Mouse (Mus musculus) stomach, embryonic 15.5 days (tissue): ENCODE results near the gene A530016L24Rik. TPM values are rescaled to one million over a fixed set of nuclear protein-coding genes. Genes with fewer than 3 reads are reported as not detected.

Experiments used
- ATAC-seq: fragments of 200-750 bp; cut with Nextera tagmentation; 2 replicates; pipeline ENCODE4 v1.8.0; 2017; ENCODE audit warnings: low read depth, moderate number of reproducible peaks, moderate TSS enrichment; ENCODE audit not compliant: insufficient read depth, low FRiP score
- H3K27ac ChIP-seq: fragments of 300-500 bp; sonication (generic); 2 replicates; pipeline ENCODE4 v1.5.1; 2015; ENCODE audit warnings: mild to moderate bottlenecking, inconsistent platforms
- H3K27me3 ChIP-seq: fragments of 300-500 bp; sonication (generic); replicated peaks from 2 replicates; pipeline ENCODE4 v1.6.1; 2015; ENCODE audit warnings: inconsistent platforms
- H3K36me3 ChIP-seq: fragments of 300-500 bp; sonication (generic); 2 replicates; pipeline ENCODE4 v1.6.1; 2015; ENCODE audit warnings: inconsistent platforms
- H3K4me1 ChIP-seq: fragments of 300-500 bp; sonication (generic); 2 replicates; pipeline ENCODE4 v1.6.1; 2015; ENCODE audit warnings: inconsistent platforms
- H3K4me2 ChIP-seq: fragments of 300-500 bp; sonication (generic); 2 replicates; pipeline ENCODE4 v1.6.1; 2015; ENCODE audit warnings: mild to moderate bottlenecking, inconsistent platforms
- H3K4me3 ChIP-seq: fragments of 300-500 bp; sonication (generic); replicated peaks from 2 replicates; pipeline ENCODE4 v1.5.1; 2015; ENCODE audit warnings: inconsistent platforms
- H3K9ac ChIP-seq: fragments of 300-500 bp; sonication (generic); 2 replicates; pipeline ENCODE4 v1.6.1; 2015; ENCODE audit warnings: inconsistent platforms
- H3K9me3 ChIP-seq: fragments of 300-500 bp; sonication (generic); 2 replicates; pipeline ENCODE4 v1.6.1; 2016; ENCODE audit warnings: inconsistent platforms
- WGBS: fragments of 180-500 bp; shearing (Covaris S2); methylation state at CpG from one replicate; pipeline ENCODE4 v1.1.7; 2015; 5-methylcytosine and 5-hydroxymethylcytosine counted together
- polyA plus RNA-seq: library from polyadenylated mRNA; unstranded; fragments of >200 nt; fragmentation: Nextera tagmentation; extraction: Ambion mirVana; gene quantifications from 2 replicates; pipeline ENCODE4 v1.2.1, GENCODE M21; 2015

A530016L24Rik gene
- polyA plus RNA-seq, 1 experiment from 2014 or later = 0.21 TPM

- no peaks in the 10 kb centered on the region for H3K36me3 ChIP-seq
- ATAC-seq = no peak
- H3K9ac ChIP-seq = no peak overlapping the region
- H3K4me2 ChIP-seq = no peak overlapping the region
- 55% methylated on average over 6 of the region's 6 CpGs for WGBS
- H3K9me3 ChIP-seq = no peaks in the 10 kb centered on the region
- peaks cover 21% of the 10 kb centered on the region for H3K27me3 ChIP-seq
- H3K4me3 ChIP-seq = no peak overlapping the region
- H3K4me1 ChIP-seq = peaks cover 5% of the 10 kb centered on the region; the same call in 1 of the 2 replicates
- no peak overlapping the region for H3K27ac ChIP-seq
Measured at GRCm38 (mm10) chr12:112506267-112506666, 17.0 kb downstream of the A530016L24Rik start.

DNA sequence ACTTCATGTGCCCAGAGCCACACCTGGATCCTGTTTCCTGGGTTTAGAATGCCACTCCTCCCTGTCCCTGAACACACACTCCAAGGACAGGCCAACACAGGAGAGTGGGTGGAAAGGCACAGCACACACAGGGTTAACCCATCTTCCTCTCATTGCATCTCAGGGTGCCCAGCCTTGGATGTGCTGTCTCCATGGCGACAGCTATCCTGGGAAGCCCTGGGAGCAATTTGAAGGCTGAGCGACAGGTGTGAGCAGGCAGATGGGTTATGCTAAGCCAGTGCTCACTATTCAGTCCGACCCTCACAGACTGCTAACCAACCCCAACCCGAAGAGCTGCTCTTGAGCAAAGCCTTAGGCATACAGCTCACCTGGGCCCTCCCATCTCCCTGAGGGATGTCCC, 18.0 kb downstream of the A530016L24Rik start:
- ATAC-seq = no peak
- Histone ChIP-seq H3K9ac (no peak overlapping the region), H3K27me3 (peaks cover 24% of the 10 kb centered on the region), H3K4me3 (no peak overlapping the region), H3K36me3 (no peaks in the 10 kb centered on the region), H3K4me1 (peaks cover 5% of the 10 kb centered on the region; the same call in 1 of the 2 replicates), H3K4me2 (no peak overlapping the region), H3K9me3 (no peaks in the 10 kb centered on the region), H3K27ac (no peak overlapping the region)
- 36% methylated on average over 4 of the region's 4 CpGs for WGBS

DNA sequence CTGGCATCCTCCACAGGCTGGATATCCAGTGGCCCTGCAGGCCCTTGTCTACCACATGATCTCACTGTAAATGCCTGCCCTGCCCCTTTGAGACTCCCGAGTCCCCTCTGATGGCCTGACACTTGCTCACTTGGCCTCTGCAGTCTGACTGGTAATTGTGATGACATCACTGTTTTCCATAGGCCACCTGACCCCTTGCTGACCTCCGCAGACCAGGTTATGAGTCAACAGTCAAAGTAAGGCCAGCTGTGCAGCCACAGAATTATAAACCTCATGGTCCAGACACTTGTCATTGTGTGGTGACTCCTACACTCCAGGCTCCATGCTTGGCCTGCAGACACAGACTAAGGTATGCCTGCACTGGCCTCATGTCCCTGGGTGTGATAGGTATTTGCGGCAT, 18.7 kb downstream of the A530016L24Rik start:
- Histone ChIP-seq H3K4me2 (no peak overlapping the region), H3K36me3 (no peaks in the 10 kb centered on the region), H3K27ac (no peak overlapping the region), H3K4me3 (no peak overlapping the region), H3K9ac (no peak overlapping the region), H3K9me3 (no peaks in the 10 kb centered on the region), H3K27me3 (peaks cover 24% of the 10 kb centered on the region), H3K4me1 (peaks cover 5% of the 10 kb centered on the region; the same call in 1 of the 2 replicates)
- 72% methylated on average over 3 of the region's 3 CpGs for WGBS
- no peak for ATAC-seq

- 19% methylated on average over 7 of the region's 7 CpGs for WGBS
- no peaks in the 10 kb centered on the region for H3K36me3 ChIP-seq
- H3K4me1 ChIP-seq = peaks cover 5% of the 10 kb centered on the region; the same call in 1 of the 2 replicates
- no peaks in the 10 kb centered on the region for H3K9me3 ChIP-seq
- H3K4me3 ChIP-seq = no peak overlapping the region
- H3K9ac ChIP-seq = no peak overlapping the region
- peaks cover 24% of the 10 kb centered on the region for H3K27me3 ChIP-seq
- H3K4me2 ChIP-seq = peak overlapping the region; percentile 58
- no peak for ATAC-seq
- H3K27ac ChIP-seq = no peak overlapping the region
Measured at GRCm38 (mm10) chr12:112510365-112510732, 21.1 kb downstream of the A530016L24Rik start.

- Histone ChIP-seq H3K9ac (no peak overlapping the region), H3K4me3 (peak overlapping the region; percentile 27), H3K9me3 (no peaks in the 10 kb centered on the region), H3K4me1 (peaks cover 5% of the 10 kb centered on the region; the same call in 1 of the 2 replicates), H3K4me2 (peak overlapping the region; percentile 58), H3K27me3 (peaks cover 24% of the 10 kb centered on the region), H3K36me3 (no peaks in the 10 kb centered on the region), H3K27ac (no peak overlapping the region)
- 4% methylated on average over 62 of the region's 62 CpGs for WGBS
- ATAC-seq = peak; percentile 68
Measured at GRCm38 (mm10) chr12:112510733-112511372, 21.6 kb downstream of the A530016L24Rik start.

- 46% methylated on average over 3 of the region's 3 CpGs for WGBS
Measured at GRCm38 (mm10) chr12:112514897-112515296, 25.6 kb downstream of the A530016L24Rik start.

DNA sequence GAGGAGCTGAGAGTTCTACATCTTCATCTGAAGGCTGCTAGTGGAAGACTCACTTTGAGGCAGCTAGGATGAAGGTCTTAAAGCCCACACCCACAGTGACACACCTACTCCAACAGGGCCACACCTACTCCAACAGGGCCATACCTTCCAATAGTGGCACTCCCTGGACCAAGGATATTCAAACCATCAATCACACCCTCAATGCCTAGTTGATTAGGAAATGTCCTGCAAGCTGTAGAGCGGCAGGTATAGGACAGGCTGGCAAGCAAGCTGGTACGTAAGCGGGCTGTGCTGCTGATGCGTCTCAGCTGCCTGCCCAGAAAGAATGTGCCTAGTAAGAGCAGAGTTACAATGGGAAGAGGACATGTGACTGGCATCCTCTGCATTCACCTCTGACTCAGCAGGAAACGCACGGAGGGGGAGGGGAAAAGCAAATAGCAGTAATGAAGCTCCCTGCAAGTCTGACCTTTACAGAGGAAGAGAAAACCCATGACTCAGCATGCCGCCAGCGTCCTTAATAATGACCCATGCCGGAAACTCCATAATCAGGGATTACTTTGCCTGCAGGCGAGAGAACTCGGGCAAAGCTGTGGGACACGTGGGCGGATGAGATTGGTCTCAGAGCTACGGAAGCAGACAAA, 27.6 kb downstream of the A530016L24Rik start, which contains the start of gene Tmem179:
Gene Tmem179, minus strand, starts transcription at position 51 of the 641 bp plus-strand sequence.
- H3K9me3 ChIP-seq = no peaks in the 10 kb centered on the region
- H3K9ac ChIP-seq = no peak within 1 kb of the TSS
- H3K4me2 ChIP-seq = no peak within 1 kb of the TSS
- no peaks in the 10 kb centered on the region for H3K36me3 ChIP-seq
- no peak within 1 kb of the TSS for H3K4me3 ChIP-seq
- H3K27me3 ChIP-seq = no peaks in the 10 kb centered on the region
- ATAC-seq = peak; percentile 63
- WGBS = 23% methylated on average over 14 of the region's 14 CpGs
- peaks cover 3% of the 10 kb centered on the region; the same call in 1 of the 2 replicates for H3K4me1 ChIP-seq
- no peak within 1 kb of the TSS for H3K27ac ChIP-seq

More at GRCm38 (mm10) chr12:112514897-112515296, 25.6 kb downstream of the A530016L24Rik start:
- Histone ChIP-seq H3K27me3 (peaks cover 15% of the 10 kb centered on the region), H3K9ac (no peak overlapping the region), H3K9me3 (no peaks in the 10 kb centered on the region), H3K36me3 (no peaks in the 10 kb centered on the region), H3K4me2 (no peak overlapping the region), H3K27ac (no peak overlapping the region), H3K4me1 (peaks cover 8% of the 10 kb centered on the region), H3K4me3 (no peak overlapping the region)
- no peak for ATAC-seq

- Histone ChIP-seq H3K9me3 (no peaks in the 10 kb centered on the region), H3K36me3 (no peaks in the 10 kb centered on the region), H3K4me2 (no peak overlapping the region), H3K4me1 (peaks cover 3% of the 10 kb centered on the region; the same call in 1 of the 2 replicates), H3K4me3 (no peak overlapping the region), H3K27me3 (0 out of 2 replicates have a peak, but pooled peaks cover 6% of the 10 kb centered on the region), H3K27ac (no peak overlapping the region), H3K9ac (no peak overlapping the region)
- WGBS = 23% methylated on average over 4 of the region's 4 CpGs
- peak; percentile 75 for ATAC-seq
Measured at GRCm38 (mm10) chr12:112518105-112518504, 28.9 kb downstream of the A530016L24Rik start.

DNA sequence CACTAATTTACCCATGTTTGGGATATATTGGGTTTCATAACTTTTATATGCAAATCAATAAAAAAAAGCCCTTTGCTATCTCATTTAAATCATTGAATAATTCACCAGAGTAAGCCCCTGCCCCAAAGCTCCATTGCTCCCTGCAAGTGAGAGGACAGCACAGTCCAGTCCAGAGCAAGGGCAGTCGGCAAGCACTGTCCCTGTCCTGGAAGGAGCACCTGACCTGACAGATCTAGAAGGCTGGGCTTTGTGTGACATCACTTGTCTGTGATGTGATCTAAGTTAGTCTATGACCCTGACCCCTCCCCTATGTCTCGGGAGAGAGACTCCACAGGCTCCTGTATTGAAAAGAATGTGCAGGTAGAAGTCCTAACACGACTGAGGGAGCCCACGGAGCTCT, 44.5 kb downstream of the A530016L24Rik start:
- WGBS = 43% methylated on average over 4 of the region's 4 CpGs

GRCm38 (mm10) chr12:112537233-112537632, 48.0 kb downstream of the A530016L24Rik start:
- Histone ChIP-seq H3K36me3 (no peaks in the 10 kb centered on the region), H3K4me2 (no peak overlapping the region), H3K4me3 (no peak overlapping the region), H3K9me3 (no peaks in the 10 kb centered on the region), H3K27ac (no peak overlapping the region), H3K27me3 (no peaks in the 10 kb centered on the region), H3K9ac (no peak overlapping the region), H3K4me1 (no peaks in the 10 kb centered on the region)
- no peak for ATAC-seq
- 80% methylated on average over 6 of the region's 6 CpGs for WGBS

More for the DNA sequence above, 44.5 kb downstream of the A530016L24Rik start:
- ATAC-seq = no peak
- no peak overlapping the region for H3K4me2 ChIP-seq
- no peaks in the 10 kb centered on the region for H3K27me3 ChIP-seq
- no peaks in the 10 kb centered on the region for H3K4me1 ChIP-seq
- H3K9me3 ChIP-seq = no peaks in the 10 kb centered on the region
- no peak overlapping the region for H3K9ac ChIP-seq
- no peak overlapping the region for H3K27ac ChIP-seq
- H3K4me3 ChIP-seq = no peak overlapping the region
- no peaks in the 10 kb centered on the region for H3K36me3 ChIP-seq

- Histone ChIP-seq H3K36me3 (no peaks in the 10 kb centered on the region), H3K9ac (no peak overlapping the region), H3K4me3 (no peak overlapping the region), H3K9me3 (no peaks in the 10 kb centered on the region), H3K4me1 (0 out of 2 replicates have a peak, but pooled peaks cover 3% of the 10 kb centered on the region), H3K4me2 (no peak overlapping the region), H3K27ac (no peak overlapping the region), H3K27me3 (no peaks in the 10 kb centered on the region)
- ATAC-seq = no peak
- WGBS = 80% methylated on average over 9 of the region's 9 CpGs
Measured at GRCm38 (mm10) chr12:112538356-112538755, 49.1 kb downstream of the A530016L24Rik start.

DNA sequence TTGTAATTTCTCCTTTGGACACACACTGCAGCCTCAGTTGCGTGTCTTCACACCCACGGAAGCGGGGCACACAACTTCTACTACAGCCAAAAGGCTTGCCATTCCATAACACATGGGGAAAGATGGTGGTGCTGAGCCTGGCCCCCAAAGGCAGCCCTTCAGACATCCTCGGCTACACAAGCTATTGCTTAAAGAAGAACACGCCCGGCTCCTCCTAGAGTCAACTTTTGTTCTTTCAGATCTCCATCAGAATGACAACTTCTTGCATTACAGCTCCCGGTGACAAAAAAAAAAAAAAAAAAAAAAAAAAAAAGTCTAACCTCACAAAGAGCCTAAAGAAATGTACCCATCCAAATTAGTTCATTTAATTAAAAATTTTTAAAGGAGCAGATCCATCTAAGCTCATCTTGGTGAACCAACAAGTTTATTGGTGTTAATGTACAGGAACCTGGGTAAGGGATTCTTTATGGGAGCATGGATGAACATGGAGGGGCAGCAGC, 50.3 kb downstream of the A530016L24Rik start:
- H3K4me2 ChIP-seq = no peak overlapping the region
- H3K9ac ChIP-seq = no peak overlapping the region
- 0 out of 2 replicates have a peak, but pooled peaks cover 3% of the 10 kb centered on the region for H3K4me1 ChIP-seq
- no peak for ATAC-seq
- 85% methylated on average over 7 of the region's 7 CpGs for WGBS
- H3K27me3 ChIP-seq = no peaks in the 10 kb centered on the region
- H3K9me3 ChIP-seq = no peaks in the 10 kb centered on the region
- no peaks in the 10 kb centered on the region for H3K36me3 ChIP-seq
- H3K4me3 ChIP-seq = no peak overlapping the region
- no peak overlapping the region for H3K27ac ChIP-seq
